Mouse (Mus musculus) heart, postnatal 36 days (tissue): ENCODE data around the gene Evi2b. TPM values are rescaled to one million over a fixed set of nuclear protein-coding genes. Genes with fewer than 3 reads are reported as not detected.

Source experiments
- DNase-seq, 2 experiments: peaks; one replicate each; pipeline ENCODE4 v3.0.0; 2021 to 2022
- intact Hi-C: fragments of 180-260 bp; cut with DNase I; formaldehyde crosslinking; loops from one replicate; pipeline ENCODE4 v1.15.1; 2025
- total RNA-seq, 2 experiments: library from RNA; stranded (reverse); gene quantifications; 2 replicates each; pipeline ENCODE4 v1.2.3; 2021

The Evi2b gene
- 1 to 10 TPM in 1 of 2 experiments, under 1 TPM in 1; 0.86 to 2.4 TPM for total RNA-seq

DNA sequence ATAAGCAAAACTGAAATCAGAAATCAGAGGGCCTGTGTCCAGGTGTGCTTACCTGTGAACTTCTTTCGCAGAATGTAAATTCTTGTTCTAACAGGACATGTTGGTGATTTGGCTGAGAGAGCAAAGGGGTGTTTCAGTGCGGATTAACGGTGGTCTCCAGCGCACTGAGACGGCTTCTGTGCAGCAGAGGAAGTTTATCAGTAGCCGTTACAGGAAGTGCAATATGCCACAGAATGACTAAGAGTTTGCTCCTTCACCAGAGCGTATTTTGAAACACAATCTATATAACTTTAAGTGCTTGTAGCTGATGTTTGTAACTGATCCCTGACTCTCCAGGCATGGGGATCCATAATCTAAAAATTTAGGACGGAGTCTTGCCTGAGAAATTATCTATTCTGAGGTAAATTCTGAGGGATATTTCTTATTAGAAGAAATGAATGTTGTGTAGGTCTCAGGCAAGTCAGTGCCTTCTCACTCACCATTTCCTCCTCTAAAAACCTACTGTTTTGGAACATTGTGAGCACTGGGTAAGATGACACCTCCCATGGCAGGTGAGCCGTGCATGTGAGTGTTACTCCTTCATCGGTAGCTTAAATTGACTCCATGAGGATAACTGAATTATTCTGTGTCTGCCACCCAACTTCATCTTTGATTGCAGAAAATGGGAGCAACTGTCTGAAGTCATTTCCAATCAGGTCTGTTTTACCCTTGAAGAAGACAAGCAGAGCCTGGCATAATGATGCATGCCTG lies at the start of gene Evi2b:
Gene Evi2b, minus strand, starts transcription at position 203 of the 750 bp plus-strand sequence.
- no peak for DNase-seq
- intact Hi-C loops = no loop called here

DNA sequence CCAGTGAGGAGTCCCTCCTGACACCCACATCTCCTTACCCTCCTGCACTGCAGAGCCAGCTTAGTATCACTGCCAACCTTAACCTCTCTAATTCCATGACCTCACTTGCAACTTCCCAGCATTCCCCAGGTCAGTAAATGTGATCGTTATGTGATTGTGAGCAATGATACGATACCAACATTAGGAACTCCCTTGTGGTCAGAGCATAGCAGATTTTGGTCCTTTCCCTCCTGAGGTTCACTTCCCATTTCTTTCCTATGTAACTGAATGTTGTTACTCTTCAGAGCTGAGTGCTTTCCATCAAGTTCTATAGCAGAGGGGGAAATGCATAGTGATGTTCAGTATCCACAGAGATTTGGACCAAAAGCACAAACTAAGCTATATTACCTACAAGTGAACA lies 46.8 kb upstream of the Evi2b start:
- no peak for DNase-seq
- intact Hi-C loops = no loop called here

DNA sequence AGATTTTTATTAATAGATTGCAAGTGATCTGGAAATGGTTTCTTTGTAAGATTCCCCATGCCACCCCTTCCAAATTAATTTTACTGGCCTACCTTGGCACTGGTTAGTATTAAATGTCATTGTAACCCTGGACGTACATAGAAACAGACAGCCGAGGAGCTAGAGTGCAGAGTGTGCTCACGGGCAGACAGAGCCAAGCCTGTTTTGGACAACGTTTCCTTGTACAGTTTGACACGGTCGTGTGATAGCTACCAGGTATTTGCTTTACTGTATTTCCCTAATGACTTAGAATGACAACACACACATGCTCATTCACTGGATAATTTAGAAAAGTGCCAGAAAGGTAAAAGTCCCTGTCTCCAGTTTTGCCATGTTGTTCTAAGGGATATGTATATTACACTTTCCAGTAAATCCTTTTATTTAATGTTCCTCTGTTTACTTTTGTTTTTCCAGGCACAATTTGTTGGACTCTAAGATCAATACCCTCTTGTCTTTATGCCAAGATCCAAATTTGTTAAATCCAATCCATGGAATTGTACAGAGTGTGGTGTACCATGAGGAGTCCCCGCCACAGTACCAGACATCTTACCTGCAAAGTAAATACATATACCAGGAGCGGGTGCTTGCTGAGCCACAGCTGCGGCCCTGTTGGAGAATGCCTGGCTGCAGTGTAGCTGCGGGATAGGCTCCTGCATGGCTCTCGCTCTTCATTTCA lies 44.8 kb upstream of the Evi2b start:
- intact Hi-C loops = no loop called here
- no peak for DNase-seq

DNA sequence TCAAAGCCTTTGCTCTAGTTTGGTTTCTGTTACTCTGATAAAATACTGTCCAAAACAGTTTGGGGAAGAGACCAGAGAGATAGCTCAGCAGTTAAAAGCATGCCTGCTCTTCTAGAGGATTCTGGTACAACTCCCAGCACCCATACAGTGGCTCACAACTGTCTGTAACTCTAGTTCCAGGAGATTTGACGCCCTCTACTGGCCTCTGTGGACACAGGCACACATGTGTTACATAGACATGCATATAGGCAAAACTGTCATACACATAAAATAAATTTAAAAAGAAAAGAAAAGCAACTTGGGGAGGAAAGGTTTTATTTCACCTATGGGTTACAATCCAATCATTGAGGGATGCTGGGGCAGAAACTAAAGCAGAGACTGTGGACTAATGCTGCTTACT lies 43.4 kb upstream of the Evi2b start:
- intact Hi-C loops = no loop called here
- no peak for DNase-seq

DNA sequence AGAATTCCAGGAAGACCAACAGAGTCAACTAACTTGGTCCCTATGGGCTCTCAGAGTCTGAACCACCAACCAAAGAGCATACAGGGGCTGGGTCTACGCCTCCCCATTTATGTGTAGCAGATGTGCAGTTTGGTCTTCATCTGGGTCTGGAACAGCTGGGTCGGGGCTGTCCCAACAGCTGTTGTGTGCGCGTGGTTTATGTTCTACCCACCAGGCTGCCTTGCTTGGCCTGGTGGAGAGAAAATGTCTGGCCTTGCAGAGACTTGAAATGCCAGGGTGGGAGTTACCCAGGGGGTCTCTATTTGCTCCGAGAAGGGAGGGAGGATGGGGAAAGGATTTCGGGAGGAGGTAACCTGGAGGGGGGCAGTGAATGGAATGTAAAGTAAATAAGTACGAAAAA lies 39.9 kb upstream of the Evi2b start:
- intact Hi-C loops = no loop called here
- DNase-seq = no peak

DNA sequence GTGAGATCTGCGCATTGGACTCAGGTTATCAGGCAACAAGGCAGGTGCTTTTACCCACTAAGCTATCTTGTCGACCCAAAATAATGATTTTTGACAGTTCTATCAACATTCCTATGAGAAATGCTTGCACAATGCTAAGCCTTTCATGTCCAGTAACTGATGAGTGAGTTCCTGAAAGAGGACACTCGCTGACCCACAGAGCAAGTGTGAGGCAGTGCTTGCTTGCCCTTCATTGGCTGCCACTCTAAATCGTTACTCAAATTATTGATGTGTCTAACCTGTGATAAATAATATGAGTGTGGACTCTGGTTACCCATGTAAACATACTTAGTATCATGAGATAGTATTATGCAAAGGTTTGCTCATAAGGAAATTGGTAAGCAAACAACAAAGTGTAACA lies 37.0 kb upstream of the Evi2b start:
- intact Hi-C loops = no loop called here

DNA sequence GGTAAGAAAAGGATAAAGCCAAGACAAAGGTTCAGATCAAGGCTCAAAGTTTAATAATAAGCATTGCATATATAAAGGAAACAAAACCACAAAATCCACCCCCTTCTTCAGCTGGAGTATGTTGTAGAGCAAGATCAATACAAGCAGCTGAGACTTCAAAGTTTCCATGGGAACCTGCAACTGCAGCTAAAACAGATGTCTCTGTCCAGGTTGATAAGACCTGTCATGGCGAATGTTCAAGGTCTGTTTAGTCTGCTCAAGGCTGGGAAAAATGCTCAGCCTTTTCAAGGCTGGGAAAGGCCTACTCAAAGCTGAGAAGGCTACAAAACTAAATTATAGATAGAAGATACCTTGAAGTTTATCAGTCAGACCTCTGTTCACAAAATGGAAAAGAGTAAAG lies 29.1 kb upstream of the Evi2b start:
- no peak for DNase-seq
- intact Hi-C loops = no loop called here

More for the DNA sequence above, 37.0 kb upstream of the Evi2b start:
- DNase-seq = no peak

DNA sequence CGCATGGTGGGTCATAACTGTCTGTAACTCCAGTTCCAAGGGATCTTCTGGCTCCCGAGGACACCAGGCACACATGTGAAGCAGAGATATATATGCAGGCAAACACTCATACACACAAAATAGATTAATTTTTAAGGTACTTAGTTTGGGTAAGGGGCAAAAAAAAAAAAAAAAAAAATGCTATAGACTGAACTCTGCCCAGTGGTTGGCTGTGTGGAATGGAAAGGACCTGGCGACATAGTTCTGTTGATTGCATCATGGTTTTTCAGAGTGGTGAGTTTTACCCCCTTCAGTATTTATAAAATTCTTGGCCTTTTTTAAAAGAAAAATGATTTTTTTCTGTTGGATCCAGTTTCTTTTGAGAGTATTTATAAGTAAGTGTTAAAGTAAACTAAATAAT lies 12.7 kb upstream of the Evi2b start:
- intact Hi-C loops = no loop called here
- no peak for DNase-seq

DNA sequence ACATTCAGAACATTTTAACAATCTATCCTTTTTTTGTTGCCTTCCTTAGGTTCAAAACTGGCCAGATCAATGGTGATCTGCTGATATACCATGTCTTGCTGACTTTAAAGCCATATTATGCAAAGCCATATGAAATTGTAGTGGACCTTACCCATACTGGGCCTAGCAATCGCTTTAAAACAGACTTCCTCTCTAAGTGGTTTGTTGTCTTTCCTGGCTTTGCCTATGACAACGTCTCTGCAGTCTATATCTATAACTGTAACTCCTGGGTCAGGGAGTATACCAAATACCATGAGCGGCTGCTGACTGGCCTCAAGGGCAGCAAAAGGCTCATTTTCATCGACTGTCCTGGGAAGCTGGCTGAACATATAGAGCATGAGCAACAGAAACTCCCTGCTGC lies 12.0 kb upstream of the Evi2b start:
- intact Hi-C loops = no loop called here
- DNase-seq = no peak

DNA sequence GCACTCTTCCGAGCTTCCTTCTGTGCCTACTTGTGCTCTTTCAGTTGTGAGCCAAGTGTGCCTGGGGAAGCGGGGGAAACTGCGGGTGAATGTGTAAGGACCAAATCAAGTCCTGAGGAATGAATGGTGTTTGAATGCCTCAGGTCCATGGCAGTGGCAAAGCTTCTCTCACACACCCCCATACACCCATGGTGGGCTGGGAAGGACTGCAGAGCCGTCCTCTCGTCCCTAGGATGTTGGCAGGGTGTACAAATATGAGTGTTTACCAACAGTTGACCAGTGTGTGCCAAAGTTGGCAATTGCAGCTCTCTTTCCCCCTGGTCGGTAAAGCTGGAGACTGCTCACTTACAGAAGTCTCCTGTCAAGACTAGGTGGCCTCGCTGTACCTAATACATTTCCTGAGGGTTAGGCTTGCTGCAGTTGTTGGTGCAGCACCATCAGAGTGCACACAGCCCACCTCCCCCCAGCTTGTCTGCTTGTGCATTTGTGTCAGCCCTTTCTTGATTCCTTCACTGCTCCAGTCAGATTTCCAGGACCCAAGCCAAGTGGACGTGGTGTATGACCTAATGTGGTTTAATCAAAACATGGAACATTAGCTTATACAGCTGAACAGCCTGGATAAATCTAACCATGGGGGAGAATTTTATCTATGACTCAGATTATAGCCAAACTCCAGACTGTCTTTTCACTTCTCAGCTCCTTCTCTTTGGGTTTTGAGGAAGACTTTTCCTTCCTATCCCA lies 10.6 kb upstream of the Evi2b start:
- intact Hi-C loops = no loop called here
- DNase-seq = peak in 1 of 2 experiments; percentile 37

DNA sequence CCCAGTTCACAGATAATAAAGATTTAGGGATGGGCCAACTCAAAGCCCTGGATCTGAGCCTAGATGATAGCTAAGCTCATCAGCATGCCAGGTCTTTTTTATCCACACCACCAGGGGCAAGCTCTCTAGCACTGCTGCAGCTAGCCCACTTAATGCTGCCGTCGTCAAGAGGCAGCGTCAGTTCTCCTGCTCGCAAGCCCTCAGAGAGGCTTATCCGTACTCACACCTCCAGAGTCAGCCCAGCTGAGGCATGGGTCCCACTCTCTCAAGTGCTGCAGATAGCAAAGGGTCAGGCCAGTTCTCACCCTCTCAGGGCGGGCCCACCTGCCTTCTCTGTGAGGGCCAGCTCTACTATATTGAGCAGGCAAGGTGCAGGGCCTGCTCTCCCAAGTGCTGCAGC lies 9.7 kb upstream of the Evi2b start:
- intact Hi-C loops = no loop called here
- DNase-seq = no peak

DNA sequence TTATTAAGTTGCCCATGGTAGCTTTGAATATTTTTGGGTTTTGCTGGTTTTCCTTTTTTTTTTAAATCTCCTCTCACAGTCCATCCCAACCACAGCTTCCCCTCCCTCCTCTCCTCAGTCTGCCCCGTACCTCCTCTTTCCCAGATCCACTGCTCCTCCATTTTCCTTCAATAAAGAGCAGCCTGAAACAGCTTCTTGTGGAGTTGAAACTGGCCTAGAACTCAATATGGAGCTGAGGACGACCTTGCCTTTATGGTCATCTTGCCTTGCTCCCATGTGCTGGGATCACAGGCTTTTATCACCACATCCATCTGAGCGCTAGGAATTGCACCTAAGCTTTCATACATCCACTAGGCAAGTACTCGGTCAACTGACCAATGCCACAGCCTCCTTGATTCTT lies 7.9 kb upstream of the Evi2b start:
- intact Hi-C loops = no loop called here
- DNase-seq = no peak

DNA sequence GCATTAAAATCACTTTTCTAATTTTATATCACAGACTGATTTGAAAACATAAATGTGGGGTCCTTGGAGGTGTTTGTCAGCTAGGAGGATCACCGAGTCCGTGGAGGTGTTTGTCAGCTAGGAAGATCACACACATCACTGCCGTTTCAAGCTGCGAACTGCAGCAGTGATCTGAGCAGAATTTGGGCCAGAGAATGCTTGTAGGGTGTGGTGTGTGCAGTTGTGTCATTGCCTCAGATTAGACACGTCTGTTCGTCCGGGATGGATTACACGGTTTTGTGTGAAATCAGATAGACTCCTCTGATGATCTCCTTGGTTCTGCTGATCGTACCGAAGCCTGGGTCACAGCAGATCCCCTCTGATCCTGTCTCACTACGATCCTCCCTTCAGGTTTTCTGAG lies 7.2 kb upstream of the Evi2b start:
- no peak for DNase-seq
- intact Hi-C loops = no loop called here

DNA sequence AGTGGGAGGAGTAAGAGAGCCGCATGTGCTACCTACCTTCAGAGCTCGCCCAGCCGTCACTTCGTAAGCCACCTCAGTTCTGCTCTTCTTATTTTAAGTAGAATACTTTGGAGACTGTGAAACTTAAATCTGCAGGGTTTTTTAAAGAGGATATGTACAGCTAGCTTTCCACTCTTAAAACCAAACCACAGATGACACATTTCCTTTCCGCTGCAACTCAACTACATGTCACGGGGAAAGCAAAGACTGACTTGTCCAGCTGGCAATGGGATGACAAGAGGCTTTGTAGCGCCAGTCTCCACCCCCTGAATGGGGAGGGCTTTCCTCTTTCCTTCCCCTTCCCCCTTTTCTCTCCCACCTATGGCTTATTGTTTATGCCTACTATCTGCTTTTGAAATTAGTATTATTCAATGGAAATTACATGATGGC lies 6.8 kb upstream of the Evi2b start, which contains the start of the genes Evi2 and Evi2a:
Gene Evi2, minus strand, starts transcription at position 257 of the 429 bp plus-strand sequence.
Gene Evi2a, minus strand, starts transcription at position 277 of the 429 bp plus-strand sequence.
- DNase-seq = peak in 1 of 2 experiments; percentile 34
- intact Hi-C loops = no loop called here

DNA sequence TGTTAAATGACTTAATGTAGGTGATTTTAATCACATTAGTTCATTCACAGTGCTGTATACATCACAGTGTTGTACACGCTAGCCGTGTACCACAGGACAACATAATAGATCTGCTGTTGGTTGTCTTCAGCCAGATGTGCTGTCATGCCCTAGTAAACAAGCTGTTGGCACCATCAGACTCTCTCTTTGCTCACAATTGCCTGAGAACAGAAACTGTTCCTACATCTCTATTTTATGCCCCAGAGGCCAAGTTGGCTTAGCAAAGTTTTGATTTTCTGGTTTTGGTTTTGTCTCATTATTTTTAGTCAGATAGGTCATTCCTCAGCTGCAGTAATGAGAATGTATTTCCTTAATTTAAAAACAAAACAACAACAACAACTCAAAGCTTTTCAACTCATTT lies 6.2 kb upstream of the Evi2b start:
- no peak for DNase-seq
- intact Hi-C loops = no loop called here

DNA sequence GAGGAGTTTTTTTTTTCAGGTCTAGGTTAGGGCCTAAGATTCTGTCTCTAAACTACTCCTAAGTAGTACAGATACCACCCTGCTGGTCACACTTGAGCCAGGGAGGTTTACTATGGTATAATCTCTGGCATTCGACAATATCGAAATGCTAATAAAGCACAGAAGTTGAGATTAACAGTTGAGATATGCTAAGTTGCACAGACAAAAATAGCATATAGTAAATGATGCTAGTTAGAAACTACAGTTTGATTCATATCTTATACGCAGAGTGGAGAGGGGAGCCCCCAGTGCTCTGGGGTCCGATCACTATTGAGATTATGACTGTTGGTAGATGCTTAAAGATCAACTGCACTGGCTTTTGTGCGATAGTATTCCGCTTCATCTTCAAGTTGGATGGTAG lies 5.7 kb upstream of the Evi2b start:
- intact Hi-C loops = no loop called here
- no peak for DNase-seq

DNA sequence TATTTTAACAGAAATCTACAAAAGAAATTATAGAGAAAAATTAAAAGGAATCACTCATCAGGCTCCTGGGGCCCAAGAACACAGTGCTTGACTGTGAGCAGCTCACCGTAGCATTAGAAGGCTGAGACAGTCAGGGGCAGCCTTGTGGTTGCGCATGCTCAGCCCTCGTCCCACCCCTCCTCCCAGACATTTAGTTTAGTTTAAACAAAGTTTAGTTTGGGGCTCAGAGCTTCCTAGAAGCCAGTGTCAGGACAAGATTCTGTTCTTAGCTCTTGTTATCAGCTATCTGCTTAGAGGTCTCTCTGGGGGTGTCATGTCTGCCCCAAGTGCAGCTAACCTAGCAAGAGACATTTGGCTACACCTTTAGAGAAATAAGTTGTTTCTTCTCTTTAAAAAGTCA lies 5.0 kb upstream of the Evi2b start:
- intact Hi-C loops = no loop called here
- DNase-seq = no peak

DNA sequence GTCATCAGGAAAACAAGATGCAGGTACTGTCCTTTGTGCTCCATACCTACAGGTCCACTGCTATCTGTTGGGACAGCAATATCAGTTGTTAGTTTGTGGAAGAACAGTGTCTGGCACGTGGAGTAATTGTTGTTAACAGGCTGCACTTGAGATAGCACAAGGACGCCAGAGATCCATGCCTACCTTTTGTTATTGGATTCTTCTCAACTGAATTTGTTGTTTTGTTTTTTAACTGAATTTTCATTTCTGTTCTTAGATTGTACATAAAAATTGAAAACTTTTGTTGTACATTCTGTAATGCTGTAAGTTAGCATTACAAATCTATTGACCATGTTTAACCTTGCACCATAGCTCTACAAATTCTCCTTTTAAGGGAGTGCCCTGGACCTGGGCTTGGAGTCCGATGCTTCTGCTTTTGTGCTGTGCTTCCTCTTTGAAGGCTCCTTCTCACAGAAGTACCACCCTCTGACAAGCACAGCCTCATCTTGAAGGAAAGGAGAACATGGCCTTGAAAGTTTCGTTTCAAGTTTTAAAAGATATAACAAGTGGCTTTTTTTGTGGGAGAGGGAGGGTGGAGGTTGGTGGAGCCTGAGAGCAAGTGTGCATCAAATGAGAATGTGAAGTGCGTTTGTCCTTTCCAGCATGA lies 4.3 kb upstream of the Evi2b start:
- no peak for DNase-seq
- intact Hi-C loops = no loop called here

DNA sequence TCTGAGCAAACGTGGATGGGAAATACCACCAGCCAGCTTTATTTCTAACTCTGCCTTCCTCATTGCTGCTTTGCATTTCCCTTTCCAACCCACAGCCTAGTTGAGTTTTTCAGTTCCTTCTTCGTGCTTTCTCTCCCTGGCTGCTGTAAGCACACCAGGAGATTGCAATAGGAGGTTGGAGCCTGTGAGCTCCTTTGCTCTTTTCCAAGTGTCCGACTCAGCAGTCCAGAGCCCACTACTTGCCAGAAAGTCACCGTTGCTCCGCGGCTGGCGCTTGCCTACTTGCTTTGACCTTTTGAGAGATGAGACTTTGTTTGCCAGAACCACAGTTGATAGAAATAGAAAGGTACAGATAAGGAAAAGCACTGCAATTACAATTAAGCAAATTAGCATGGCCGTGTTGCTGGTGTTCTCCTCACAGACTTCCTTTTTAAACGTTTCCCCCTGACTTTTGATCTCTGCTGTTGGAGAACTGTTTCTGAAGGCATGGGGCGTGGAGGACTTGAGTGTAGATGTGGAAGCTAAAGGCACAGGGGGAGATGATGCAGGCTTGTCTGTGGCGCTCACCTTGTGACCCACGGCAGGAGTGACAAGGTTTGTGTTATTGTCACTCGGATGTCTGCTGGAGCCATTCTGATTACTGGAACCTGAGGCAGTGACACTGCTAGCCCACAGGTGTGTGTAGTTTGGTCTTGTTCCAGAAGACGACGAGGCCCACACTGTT lies 3.6 kb upstream of the Evi2b start:
- peak; percentile 22 to 51 for DNase-seq
- intact Hi-C loops = no loop called here

DNA sequence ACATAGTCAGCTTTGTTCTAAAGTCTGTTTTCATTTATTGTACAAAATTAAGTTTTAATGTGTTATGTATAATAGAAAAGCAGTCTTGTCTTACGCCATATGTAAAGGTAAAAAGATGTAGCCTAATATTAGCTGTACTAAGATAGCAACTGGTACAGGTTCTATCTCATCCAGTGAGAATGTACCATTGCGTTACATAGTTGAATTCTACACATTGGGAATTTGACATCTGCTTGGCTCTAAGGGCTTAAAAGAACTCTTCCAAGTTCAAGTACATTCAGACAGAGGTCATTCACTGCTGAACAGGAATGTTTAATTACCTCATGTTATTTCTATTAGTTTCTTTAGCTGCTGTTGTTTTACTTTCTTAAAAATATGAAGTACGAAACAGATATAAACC lies 3.0 kb upstream of the Evi2b start:
- DNase-seq = no peak
- intact Hi-C loops = no loop called here

DNA sequence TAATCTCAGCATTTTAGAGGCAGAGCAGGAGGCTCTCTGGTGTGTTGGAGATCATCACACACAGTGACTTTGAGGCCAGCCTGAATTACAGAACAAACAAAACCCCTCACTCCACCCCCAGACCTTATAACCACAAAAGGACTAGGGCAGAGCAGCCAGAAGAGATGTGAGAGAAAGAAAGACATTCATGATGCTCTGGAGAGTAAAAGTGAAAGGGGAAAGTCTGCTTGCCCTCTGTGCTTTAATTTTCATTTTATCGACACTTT lies 681 bp upstream of the Evi2b start:
- intact Hi-C loops = no loop called here
- DNase-seq = no peak
